Mouse (Mus musculus): ENCODE measurements around the gene Fam196a. TPM values are rescaled to one million over a fixed set of nuclear protein-coding genes. Genes with fewer than 3 reads are reported as not detected.
A peak's percentile ranks its signal among the peaks of the same experiment; 100 is the strongest.

The Fam196a gene
- polyA plus RNA-seq, 1 experiment from 2014 or later, result 1.3 TPM

GRCm38 (mm10) chr7:134864175-134864574 lies 74.1 kb downstream of the Fam196a start:
- 0 out of 2 replicates have a peak, but pooled peaks cover 7% of the 10 kb centered on the region for H3K36me3 ChIP-seq (ENCODE audit: insufficient read depth, low read length)
- no peak for TF ChIP-seq CTCF (IDR thresholded peaks at IDR 0.05)
- no peak for TF ChIP-seq EP300 (IDR thresholded peaks at IDR 0.05)
- ATAC-seq (no peak), DNase-seq (ENCODE audit: low spot score) (peak; percentile 62)
- H3K4me2 ChIP-seq (replicated peaks; ENCODE audit: low read depth, low read length), result no peak overlapping the region
- no peak overlapping the region for H3K9ac ChIP-seq (replicated peaks; ENCODE audit: low read depth)
- no peak overlapping the region for H3K4me3 ChIP-seq (ENCODE audit: low read depth, low read length)
- no peaks in the 10 kb centered on the region for H3K4me1 ChIP-seq (ENCODE audit: insufficient read depth, low read depth, low read length)
- H3K27ac ChIP-seq (ENCODE audit: low read length), result no peak overlapping the region
- 77% methylated on average over 2 of the region's 2 CpGs for WGBS
- H3K9me3 ChIP-seq (ENCODE audit: low read length), result no peaks in the 10 kb centered on the region
- H3K27me3 ChIP-seq (replicated peaks; ENCODE audit: insufficient read depth, low read length), result no peaks in the 10 kb centered on the region

- WGBS, result 78% methylated on average over 6 of the region's 6 CpGs
- no peaks in the 10 kb centered on the region for H3K4me1 ChIP-seq (ENCODE audit: insufficient read depth, low read depth, low read length)
- no peak overlapping the region for H3K4me2 ChIP-seq (replicated peaks; ENCODE audit: low read depth, low read length)
- no peaks in the 10 kb centered on the region for H3K27me3 ChIP-seq (replicated peaks; ENCODE audit: insufficient read depth, low read length)
- DNase-seq (ENCODE audit: low spot score) (no peak), ATAC-seq (no peak)
- H3K9ac ChIP-seq (replicated peaks; ENCODE audit: low read depth), result no peak overlapping the region
- no peak overlapping the region for H3K4me3 ChIP-seq (ENCODE audit: low read depth, low read length)
- H3K9me3 ChIP-seq (ENCODE audit: low read length), result no peaks in the 10 kb centered on the region
- 0 out of 2 replicates have a peak, but pooled peaks cover 7% of the 10 kb centered on the region for H3K36me3 ChIP-seq (ENCODE audit: insufficient read depth, low read length)
- no peak overlapping the region for H3K27ac ChIP-seq (ENCODE audit: low read length)
- TF ChIP-seq CTCF (IDR thresholded peaks at IDR 0.05) (no peak), EP300 (IDR thresholded peaks at IDR 0.05) (no peak)
Observed at GRCm38 (mm10) chr7:134862000-134862399, 76.2 kb downstream of the Fam196a start.

GRCm38 (mm10) chr7:134842751-134843150 lies 95.5 kb downstream of the Fam196a start:
- TF ChIP-seq EP300 (IDR thresholded peaks at IDR 0.05), result no peak
- TF ChIP-seq CTCF (IDR thresholded peaks at IDR 0.05), result no peak
- Histone ChIP-seq H3K27me3 (replicated peaks; ENCODE audit: insufficient read depth, low read length) (no peaks in the 10 kb centered on the region), H3K4me1 (ENCODE audit: insufficient read depth, low read depth, low read length) (no peaks in the 10 kb centered on the region), H3K36me3 (ENCODE audit: insufficient read depth, low read length) (no peaks in the 10 kb centered on the region), H3K9me3 (ENCODE audit: low read length) (no peaks in the 10 kb centered on the region), H3K4me2 (replicated peaks; ENCODE audit: low read depth, low read length) (no peak overlapping the region), H3K4me3 (ENCODE audit: low read depth, low read length) (no peak overlapping the region), H3K27ac (ENCODE audit: low read length) (no peak overlapping the region), H3K9ac (replicated peaks; ENCODE audit: low read depth) (no peak overlapping the region)
- ATAC-seq (no peak), DNase-seq (ENCODE audit: low spot score) (no peak)
- 82% methylated on average over 4 of the region's 4 CpGs for WGBS

GRCm38 (mm10) chr7:134840066-134840465 lies 98.2 kb downstream of the Fam196a start:
- no peak overlapping the region for H3K27ac ChIP-seq (ENCODE audit: low read length)
- ATAC-seq (no peak), DNase-seq (ENCODE audit: low spot score) (no peak)
- H3K9ac ChIP-seq (replicated peaks; ENCODE audit: low read depth), result no peak overlapping the region
- no peaks in the 10 kb centered on the region for H3K27me3 ChIP-seq (replicated peaks; ENCODE audit: insufficient read depth, low read length)
- H3K9me3 ChIP-seq (ENCODE audit: low read length), result no peaks in the 10 kb centered on the region
- no peak overlapping the region for H3K4me2 ChIP-seq (replicated peaks; ENCODE audit: low read depth, low read length)
- H3K4me3 ChIP-seq (ENCODE audit: low read depth, low read length), result no peak overlapping the region
- H3K4me1 ChIP-seq (ENCODE audit: insufficient read depth, low read depth, low read length), result no peaks in the 10 kb centered on the region
- TF ChIP-seq CTCF (IDR thresholded peaks at IDR 0.05), result no peak
- no peak for TF ChIP-seq EP300 (IDR thresholded peaks at IDR 0.05)
- WGBS, result 91% methylated on average over 2 of the region's 2 CpGs
- H3K36me3 ChIP-seq (ENCODE audit: insufficient read depth, low read length), result peaks cover 3% of the 10 kb centered on the region; the same call in 1 of the 2 replicates

Measured in lung, postnatal 0 days (tissue).